Mouse (Mus musculus) kidney, adult 2 months (tissue): ENCODE results near the gene Tex46.

Experiments used
- CTCF ChIP-seq: fragments of 200-500 bp; conservative IDR thresholded peaks from 2 replicates; pipeline ENCODE4 v1.5.1; 2011; ENCODE audit warnings: low read depth, mild to moderate bottlenecking, control low read depth, low read length, moderate library complexity, mixed read lengths; ENCODE audit not compliant: insufficient read depth, insufficient read length
- POLR2A ChIP-seq: fragments of 200-500 bp; IDR thresholded peaks from one replicate; pipeline ENCODE4 v1.6.1; 2011; ENCODE audit warnings: low read depth, low read length, control low read depth

- no peak for TF ChIP-seq POLR2A
- no peak for TF ChIP-seq CTCF
Observed at GRCm38 (mm10) chr4:136601476-136601875, 8.8 kb upstream of the Tex46 start.
